Mouse (Mus musculus): ENCODE measurements around the gene Tbc1d9b. TPM values are rescaled to one million over a fixed set of nuclear protein-coding genes. Genes with fewer than 3 reads are reported as not detected.

Gene Tbc1d9b
- polyA plus RNA-seq, 2 experiments from 2014 or later: 23.4 to 30.0 TPM

DNA sequence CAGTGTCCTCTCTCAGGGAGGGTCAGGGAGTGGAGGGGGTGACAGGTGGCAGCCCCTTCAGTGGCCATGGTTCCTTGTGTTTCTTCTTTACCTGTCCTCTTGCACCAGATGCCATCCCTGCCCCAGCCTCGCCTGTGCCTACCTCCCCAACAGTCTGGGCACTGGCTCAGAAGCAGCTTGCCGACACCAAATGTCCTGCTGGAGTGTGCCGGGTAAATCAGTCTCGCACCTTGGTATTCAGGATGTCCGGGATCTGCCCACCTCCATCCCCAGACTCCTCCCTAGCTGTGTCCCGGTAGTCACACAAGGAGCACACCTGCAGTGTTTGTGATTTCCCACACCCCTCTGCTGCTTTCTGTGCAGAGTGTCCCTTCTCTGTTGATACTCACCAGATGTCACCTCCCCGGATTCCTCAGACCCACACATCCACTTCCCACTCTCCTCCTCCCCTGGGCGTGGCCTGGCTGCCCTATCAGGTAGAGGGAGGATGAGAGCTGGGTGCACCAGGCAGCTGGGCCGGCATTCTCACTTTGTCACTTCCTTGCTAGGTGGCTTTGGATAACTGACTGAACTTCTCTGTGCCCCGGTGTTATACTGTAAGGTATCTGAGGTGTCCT lies 7.1 kb downstream of the Tbc1d9b start:
- ATAC-seq: no peak

DNA sequence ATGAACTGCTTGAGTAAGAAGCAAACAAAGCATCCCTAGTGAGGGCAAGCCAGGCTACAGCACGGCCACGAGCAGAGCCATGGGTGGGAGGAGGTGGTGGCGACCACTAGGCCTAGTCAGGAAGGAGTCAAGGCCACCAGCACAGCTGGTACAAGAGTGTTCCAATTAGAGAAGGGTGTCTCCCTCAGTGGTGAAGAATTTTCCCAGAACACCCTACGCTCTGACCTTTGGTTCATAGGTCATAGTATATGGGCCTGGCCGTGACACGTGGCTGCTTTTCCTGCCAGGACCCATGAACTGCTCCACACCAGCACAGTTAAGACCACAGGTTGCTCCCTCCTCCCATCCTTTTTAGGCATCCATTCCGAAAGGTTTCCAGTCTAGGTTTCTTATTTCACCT lies 8.4 kb downstream of the Tbc1d9b start:
- no peak for ATAC-seq

DNA sequence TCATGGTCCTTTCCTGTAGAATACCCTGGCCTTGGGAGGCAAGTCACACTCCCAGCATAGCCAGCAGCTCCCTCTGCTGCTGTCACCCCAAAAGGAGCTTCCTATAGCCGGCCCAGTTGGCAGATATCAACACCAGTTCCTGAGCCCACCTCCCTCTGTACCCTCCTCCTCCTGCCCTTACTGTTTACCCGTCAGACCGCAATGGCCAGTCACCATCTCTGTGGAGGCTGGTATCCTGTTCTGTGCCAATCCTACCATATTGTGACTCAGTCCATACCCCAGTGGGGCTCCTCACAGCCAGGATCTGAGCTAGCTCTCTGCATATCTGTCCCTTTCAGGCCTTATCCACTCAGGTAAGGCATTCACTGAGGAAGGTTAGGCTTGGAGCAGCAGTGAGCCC lies 14.3 kb downstream of the Tbc1d9b start:
- ATAC-seq: no peak

DNA sequence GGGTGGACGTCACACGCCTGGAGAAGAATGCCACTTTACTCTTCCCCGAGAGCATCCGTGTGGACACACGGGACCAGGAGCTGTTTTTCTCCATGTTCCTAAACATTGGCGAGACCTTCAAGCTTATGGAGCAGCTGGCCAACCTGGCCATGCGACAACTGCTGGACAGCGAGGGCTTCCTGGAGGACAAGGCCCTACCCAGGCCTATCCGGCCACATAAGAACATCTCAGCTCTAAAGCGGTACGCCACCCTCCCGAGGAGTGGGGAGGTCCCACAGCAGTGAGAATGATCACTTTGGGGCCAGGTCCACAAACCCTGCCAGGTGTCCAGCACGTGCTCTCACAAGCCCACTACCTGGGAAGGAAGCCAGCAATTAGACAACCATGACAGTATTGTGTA lies 14.9 kb downstream of the Tbc1d9b start:
- ATAC-seq: no peak

DNA sequence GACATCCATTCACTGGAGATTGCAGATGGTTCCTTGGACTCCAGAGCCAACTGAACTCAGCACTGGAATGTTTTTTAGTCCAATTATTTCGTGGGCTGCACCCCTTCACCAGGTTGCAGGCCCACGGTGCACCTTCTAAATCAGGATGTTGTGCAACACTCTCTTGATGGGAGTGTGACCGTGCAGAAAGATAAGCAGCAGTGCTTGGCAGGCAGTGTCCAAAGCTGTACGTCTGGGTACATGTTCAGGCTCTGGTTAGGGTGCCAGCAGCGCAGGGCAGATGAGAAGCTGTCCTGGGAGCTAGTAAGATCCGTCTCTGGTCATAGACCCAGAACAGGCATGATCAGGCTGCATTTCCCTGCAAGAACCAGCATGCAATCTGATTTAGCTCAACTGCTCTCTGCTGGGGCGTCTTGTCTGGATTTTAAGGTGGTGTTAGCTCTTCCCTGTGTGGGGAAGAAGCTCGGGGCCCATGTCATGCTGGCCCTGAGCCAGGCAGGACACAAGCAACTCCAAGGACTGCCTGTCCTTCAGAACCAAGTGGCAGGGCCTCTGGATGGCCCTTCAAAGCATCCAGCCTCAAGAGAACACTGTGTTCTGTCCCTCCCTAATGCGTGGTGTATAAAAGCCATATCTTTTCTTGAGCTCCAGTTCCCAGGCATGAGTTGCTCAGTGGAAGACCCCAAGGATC lies 16.2 kb downstream of the Tbc1d9b start:
- no peak for ATAC-seq

DNA sequence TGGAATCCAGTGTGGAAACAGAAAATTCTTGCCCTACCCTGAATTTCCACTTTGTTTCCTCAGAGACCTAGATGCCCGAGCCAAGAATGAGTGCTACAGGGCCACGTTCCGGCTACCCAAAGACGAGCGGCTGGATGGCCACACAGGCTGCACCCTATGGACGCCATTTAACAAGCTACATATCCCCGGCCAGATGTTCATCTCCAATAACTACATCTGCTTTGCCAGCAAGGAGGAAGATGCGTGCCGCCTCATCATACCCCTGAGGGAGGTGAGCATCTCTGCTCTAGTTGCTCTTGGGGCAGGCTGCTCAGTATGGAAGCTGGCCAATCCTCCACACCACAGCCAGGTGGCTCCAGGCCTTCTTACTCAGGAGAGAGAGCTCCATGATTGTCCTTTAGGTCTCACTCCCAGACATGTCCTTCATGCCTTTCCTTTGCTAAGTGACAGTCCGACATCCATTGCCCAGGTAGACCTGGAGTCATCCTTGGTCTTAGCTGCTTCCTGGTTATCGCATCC lies 16.8 kb downstream of the Tbc1d9b start:
- no peak for ATAC-seq

DNA sequence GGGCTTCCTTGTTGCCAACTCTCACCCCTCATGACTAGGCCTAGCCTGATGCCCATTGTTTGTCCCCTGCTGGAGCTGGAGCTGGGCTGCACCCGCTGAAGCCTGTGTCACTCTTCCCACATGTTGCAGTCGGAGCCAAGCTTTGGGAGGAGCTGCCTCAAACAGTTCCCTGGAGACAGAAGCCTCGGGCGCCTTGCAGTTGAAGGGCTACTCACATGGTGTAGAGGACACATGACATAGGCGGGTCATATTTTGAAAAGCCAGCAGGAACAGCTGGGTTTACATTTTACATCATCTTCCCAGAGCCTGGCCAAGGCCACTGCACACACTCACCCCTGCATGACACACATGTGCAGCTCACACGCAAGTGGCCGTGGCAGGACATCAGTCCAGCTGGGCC lies 18.0 kb downstream of the Tbc1d9b start:
- no peak for ATAC-seq

DNA sequence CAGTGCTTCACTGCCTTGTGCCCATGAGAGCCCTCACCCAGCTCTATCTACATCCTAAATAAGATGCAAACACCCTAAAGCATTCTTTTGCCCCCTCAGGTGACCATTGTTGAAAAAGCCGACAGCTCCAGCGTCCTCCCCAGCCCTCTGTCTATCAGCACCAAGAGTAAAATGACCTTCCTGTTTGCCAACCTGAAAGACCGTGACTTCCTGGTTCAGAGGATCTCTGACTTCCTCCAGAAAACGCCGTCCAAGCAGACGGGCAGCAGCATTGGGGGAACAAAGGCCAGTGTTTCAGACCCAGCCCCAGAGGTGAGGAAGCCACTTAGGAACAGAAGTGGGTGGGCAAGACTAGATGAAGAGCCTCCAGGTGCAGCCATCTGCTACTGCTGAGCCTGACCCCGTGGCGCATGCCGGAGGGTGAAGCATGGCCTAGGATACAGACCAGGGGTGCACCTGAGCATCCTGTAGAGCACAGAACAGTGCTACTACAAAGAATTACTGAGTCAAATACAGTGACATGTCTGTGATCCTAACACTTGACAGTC lies 18.5 kb downstream of the Tbc1d9b start:
- ATAC-seq: no peak

DNA sequence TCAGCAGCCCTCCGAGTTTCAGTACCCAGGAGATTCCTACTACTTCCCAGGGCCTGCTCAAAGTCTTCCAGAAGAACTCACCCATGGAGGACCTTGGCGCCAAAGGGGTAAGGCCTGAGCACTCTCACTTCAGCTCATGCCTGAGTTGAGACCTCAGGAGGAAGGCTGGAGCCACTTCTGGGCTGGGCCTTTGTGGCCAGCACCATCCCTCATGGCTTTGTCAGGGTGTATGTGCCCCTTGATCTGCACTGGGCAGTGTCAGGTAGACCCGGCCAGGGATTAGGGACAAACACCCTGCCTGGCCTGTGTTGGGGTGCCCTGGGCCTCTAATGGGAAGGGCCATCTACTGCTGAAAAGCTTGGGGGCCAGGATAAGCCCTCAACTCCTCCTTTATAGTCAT lies 20.2 kb downstream of the Tbc1d9b start:
- ATAC-seq: no peak

DNA sequence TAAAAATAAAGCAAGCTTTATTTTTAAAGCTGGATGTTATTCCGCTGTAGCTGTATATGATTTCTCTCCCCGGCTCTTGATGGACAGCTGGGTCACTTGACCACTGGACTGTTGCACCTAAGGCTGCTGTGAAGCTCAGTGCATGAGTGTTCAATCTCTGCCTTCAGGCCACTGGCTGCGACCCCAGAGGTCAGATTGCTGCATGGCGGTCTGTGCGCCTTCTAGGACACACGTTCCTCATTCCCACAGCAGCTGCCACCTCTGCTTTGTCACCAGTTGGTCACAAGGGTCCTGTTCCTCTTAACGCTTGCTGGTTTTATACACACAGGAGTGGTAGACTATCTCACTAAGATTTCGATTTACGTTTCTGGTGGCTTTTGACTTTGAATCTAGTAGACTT lies 23.0 kb downstream of the Tbc1d9b start:
- ATAC-seq: no peak

DNA sequence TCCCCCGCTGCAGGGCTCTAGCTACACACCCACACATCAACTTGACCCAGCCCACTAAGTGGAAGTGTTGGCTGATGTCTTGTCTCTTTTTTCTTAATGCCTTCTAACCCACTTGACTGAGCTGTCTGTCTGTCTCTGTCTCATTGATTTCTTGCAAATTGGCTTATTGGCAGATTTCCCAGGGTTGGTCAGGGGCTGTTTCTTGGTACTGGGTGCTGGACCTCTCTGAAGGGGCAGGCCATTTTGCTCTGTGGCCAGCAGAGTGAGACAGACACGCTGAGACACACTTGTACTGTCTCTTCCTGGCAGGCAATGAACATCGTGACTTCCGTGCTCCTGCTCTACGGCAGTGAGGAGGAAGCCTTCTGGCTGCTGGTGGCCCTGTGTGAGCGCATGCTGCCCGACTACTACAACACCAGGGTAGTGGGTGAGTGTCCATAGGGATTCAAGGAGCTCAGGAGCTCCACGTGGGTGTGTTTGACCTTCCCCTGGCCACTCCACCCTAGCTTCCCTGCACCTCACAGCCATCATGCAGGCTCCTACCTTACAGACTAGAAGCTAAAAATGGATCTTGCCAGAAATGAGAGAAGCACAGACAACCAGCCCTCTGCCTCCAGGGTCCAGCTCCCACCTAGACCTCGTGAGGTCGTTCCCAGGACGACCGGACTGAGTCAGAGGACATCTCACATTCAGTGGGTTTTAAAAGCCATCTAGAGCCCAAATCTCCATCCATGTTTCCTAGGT lies 23.8 kb downstream of the Tbc1d9b start:
- no peak for ATAC-seq

DNA sequence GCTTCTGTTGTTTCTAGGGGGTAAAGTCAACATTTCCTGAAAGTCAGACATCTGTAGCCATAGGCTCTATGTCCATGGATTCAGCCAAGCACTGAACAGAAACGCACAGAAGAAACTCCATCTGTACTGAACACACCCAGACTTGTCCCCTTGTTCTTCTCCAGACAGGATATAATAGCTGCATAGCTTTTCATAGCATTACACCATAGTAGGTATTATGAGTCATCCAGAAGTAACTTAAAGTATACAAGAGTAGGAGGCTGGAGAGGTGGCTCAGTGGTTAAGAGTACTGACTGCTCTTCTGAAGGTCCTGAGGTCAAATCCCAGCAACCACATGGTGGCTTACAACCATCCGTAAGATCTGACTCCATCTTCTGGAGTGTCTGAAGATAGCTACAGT lies 24.6 kb downstream of the Tbc1d9b start:
- ATAC-seq: no peak

DNA sequence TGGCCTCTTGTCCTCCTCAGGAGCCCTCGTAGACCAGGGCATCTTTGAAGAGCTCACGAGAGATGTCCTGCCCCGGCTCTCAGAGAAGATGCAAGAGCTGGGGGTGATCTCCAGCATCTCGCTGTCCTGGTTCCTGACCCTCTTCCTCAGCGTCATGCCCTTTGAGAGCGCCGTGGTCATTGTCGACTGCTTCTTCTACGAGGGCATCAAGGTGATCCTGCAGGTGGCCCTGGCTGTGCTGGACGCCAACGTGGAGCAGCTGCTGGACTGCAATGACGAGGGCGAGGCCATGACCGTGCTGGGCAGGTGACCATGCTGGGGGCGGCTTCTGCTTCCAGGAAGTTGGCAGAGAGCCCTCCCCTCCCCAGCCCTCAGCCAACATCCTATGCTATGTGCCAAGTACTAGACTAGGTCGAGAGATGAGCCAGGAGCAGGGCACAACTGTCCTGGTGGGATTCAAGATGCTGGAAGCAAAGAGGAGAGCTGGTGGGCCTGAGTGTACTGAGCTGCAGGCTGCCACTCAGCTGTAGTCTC lies 25.6 kb downstream of the Tbc1d9b start:
- no peak for ATAC-seq

DNA sequence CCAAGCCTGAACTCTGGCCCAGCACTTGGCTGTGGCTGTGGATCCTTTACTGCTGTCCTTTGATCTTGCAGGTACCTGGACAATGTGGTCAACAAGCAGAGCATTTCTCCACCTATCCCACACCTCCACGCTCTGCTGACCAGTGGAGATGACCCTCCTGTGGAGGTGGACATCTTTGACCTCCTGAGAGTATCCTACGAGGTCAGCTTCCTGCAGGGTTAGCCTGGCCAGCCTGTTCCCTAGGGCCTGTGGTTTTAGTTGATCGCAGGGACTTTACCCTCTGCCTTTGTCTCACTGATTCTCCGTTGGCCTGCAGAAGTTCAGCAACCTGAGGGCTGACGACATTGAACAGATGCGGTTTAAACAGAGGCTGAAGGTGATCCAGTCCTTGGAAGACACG lies 27.1 kb downstream of the Tbc1d9b start:
- ATAC-seq: no peak

DNA sequence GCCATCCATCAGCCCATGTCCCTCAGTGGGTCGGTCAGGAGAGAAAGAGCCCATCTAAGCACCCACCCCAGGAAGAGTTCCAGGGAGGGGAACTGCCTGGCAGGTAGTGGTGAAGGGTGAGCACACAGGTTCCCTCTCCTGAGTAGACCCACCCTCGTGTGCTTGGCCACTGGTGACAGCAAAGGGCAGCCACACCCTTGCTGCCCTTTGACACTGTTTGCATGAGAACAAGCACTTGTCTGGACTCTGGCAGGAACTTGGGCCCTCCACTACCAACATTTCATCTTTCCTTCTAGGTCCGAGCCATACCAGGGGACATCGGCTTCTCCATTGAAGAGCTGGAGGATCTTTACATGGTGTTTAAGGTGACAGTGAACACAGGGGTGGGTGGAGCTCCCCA lies 28.2 kb downstream of the Tbc1d9b start:
- no peak for ATAC-seq

DNA sequence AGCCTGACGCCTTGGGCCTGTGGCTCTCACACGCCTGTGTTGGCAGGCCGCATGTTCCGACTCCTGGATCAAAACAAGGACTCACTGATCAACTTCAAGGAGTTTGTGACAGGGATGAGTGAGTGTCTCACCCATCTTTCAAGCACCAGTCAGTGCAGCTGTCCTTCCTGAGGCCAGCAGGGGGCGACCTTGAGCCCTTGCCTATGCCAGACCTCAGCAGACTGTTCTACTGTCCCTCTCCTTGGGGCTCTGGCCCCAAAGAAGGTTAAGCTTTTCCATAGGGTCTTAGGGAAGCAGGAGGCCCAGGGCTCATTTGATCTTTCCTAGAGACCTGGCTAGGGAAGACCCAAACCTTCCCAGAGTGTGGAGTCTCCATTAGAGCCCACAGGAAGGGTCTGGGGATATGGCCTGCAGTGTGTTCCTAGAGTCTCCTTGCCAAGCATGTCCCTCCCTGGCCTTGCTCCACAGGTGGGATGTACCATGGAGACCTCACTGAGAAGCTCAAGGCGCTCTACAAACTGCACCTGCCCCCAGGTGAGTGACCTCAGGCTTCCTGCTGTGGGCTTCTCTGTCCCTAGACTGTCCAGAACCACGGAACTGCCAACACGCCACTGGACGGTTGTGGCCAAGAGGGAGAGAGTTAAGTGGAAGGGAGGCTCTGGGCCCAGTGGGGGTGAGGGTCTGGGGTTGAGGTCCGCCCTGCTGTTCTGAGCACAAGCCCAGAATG lies 30.5 kb downstream of the Tbc1d9b start:
- peak; percentile 67 for ATAC-seq

DNA sequence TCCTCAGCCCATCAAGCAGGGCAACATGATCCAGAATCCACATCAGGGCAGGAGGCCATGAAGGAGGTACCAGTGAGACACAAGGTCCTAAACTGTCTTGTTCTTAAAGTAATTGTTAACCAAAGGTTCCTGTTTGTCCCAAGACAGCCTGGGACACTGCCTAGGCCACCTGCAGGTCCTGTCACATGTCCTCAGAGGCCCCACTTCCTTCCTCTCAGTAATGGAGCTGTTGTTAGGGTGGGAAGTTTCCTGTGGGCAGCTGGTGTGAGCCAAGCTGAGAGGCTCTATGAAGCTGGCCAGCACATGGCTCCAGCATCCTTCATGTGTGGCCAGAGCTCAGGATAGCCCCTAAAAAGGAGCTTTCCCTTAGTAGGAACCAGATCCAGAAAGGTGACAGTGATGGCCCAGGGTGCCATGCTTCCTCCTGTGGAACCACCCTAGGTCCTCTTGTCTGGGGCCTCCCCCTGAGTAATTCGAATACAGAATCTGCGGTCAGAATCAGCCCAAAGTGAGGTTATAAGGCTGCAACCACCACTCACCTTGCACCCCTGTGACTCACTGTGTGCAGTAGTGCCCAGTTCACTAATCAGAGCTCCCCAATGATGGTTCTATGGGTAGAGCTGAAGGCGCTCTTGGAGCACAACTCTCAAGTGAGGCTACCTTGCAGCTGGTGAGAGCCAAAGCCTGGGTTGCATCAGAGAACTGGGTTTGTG lies 31.3 kb downstream of the Tbc1d9b start:
- ATAC-seq: no peak

DNA sequence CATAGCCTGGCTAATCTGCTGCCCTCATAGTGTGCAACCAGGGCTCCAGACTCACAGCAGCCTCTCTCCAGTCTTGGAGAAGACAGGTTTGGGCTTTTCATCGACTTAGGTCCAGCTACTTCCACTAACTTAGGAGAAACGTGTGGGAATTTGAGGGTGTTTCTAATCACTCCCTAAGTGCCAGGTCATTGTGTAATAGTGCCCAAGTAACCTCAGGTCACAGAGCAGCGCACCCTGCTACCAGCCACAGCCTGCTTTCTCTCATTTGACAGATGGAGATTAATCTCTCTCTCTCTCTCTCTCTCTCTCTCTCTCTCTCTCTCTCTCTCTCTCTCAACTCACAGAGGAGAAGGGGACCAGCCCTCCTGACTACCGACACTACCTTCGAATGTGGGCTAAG lies 37.2 kb downstream of the Tbc1d9b start:
- no peak for ATAC-seq

DNA sequence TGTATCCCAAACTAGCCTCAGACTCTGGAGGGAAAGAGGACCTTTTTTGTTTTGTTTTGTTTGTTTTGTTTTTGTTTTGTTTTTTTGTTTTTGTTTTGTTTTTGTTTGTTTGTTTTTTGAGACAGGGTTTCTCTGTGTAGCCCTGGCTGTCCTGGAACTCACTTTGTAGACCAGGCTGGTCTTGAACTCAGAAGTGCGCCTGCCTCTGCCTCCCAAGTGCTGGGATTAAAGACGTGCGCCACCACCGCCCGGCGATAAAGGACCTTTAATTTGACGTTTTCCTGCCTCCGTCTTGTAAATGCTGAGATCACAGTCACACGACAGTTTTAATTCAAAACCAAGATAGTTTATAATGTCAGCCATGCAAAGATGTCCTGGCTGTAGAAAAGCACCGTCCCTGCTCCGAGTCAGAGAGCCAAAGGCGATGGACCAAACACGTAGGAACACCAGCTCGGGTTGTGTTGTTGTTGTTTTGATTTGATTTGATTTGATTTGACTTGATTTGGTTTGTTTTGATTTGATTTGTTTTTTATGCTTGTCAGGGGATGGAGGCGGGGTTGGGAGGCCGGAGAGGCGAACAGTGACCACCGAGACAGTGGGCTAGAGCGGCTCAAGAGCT lies 43.0 kb downstream of the Tbc1d9b start, which contains the start of gene Mrnip:
TSS of gene Mrnip (plus strand) at position 334 of the 619 bp plus-strand sequence.
- peak; percentile 53 for ATAC-seq

DNA sequence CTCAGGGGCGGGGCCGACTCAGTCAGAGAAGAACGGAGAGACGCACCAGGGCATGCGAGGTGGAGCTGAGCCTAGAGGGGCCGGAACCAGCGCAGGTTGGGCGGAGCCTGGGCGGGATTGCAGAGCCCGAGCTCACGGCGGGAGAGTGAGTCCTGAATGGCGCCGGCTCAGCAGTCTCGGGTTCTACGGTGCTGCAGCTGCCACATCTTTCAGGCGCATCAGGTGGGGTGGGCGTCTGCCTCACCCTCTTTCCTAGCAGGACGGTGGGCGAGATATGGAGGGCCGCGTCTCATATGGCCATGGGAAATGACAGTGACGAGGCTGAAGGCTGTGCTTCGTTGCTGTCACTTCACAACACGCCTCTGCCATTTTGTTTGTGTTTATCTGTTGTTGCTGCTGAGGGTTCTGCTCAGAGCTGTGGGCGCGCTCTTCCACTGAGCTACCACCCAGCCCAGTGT lies 43.6 kb downstream of the Tbc1d9b start:
- ATAC-seq: peak; percentile 99

DNA sequence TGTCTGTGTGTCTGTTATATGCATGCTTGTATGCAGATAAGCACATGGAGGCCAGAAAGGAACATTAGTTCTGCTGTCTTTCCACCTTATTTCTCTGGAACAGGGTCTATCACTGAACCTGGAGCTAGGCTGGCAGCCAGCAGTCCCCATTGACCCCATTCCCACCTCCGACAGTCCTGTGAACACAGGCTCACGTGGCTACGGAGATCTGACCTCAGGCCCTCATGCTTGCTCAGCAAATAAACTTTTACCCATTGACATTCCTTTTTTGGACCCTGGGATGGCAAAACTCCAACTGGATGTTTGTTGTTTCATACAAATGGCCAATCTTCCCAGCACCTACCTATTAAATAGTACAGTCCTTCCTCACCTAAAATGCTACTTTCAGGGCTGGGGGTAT lies 45.2 kb downstream of the Tbc1d9b start:
- ATAC-seq: no peak
